Mouse (Mus musculus): ENCODE results near the gene Eef2.

- TF ChIP-seq CTCF (IDR thresholded peaks at IDR 0.05; ENCODE audit: control insufficient read depth, insufficient read depth, low read length) (no peak), POLR2A (IDR thresholded peaks at IDR 0.05; ENCODE audit: borderline replicate concordance, control insufficient read depth, low read depth, low read length) (no peak)
Observed at GRCm38 (mm10) chr10:81168087-81168431, 8.4 kb upstream of the Eef2 start.

Measured in bone marrow, adult 2 months (tissue).